Mouse (Mus musculus) left cerebral cortex, postnatal 10 days (tissue): ENCODE data around the gene Vps13c. TPM values are rescaled to one million over a fixed set of nuclear protein-coding genes. Genes with fewer than 3 reads are reported as not detected.

Experiments
- DNase-seq, 2 experiments: peaks; one replicate each; pipeline ENCODE4 v3.0.0; 2021 to 2022; ENCODE audit warnings: low spot score in 2 of 2, mixed read lengths in 1 of 2; ENCODE audit errors: extremely low spot score in 1 of 2
- intact Hi-C: fragments of 180-260 bp; cut with DNase I; formaldehyde crosslinking; loops from one replicate; pipeline ENCODE4 v1.15.1; 2025
- total RNA-seq, 2 experiments: library from RNA; stranded (reverse); gene quantifications; 2 replicates each; pipeline ENCODE4 v1.2.3; 2021

Gene Vps13c
- total RNA-seq, 2 experiments from 2014 or later = 50.6 to 55.8 TPM

DNA sequence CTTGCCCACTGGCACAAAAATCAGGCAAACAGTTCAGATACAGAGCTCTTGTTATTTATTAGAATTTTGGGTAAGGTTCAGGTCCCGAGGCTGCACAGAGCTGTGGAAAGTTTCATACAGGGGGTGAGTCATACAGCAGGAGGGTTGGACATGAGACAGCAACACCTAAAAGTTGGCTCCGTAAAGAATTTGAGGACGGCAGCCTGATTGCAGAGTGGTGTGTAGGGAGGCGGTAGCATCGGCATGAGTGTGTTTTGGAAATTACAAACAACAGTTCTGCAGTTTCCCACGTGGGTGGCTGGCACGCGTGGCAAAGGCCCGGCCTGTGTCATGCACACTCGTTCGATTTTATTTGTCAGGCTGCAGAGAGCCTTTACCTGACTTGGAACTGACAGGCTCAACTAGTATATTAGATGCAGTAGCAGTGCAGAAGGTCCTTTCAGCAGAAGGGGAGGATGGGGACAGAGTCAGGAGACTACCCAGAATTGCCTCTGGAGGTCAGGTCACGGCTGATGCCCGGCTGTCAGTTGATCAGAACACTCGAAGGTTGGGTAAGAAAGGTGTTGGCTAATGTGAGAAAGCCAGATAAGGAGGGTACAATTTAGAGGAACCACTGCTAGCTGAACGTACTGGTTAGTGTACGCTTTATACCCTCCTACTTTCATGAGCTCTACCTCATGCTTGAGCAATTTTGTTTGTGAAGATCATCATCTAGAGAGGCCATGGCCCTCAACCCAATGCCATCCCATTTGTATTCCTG, 29.7 kb downstream of the Vps13c start:
- intact Hi-C loops = no loop called here
- no peak for DNase-seq

DNA sequence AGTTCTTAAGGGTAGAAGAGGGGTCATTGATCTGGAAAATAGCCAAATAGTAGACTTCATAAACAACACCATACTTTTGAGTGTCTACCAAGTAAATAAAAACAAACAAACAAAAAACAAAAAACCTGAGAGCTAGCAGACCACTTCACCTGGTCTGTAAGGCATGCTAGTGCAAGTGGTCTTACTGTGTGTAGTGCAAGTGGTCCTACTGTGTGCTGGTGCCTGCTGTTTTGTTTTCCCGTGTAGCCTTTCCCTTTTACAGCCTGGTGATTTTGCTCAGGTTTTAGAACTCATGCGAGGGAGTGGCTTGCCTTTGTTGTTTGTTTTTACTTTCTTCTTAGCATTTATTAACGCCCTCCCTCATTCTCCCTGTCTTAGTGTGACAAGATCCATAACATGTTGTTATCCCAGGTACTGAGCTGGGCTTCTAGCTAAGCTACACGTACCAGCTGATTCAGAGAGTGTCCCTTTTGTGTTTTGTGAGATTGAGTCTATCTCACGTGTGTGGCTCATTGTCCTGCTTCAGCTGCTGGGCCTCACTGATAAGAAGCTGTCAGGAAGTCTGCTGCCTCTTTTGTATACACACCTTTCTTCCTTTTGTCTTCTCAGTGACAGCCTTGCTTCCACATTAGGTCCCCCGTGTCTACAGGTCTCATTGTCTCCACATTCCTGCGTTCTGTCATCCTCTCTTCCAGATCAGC, 34.5 kb downstream of the Vps13c start:
- DNase-seq = no peak
- intact Hi-C loops = no loop called here

DNA sequence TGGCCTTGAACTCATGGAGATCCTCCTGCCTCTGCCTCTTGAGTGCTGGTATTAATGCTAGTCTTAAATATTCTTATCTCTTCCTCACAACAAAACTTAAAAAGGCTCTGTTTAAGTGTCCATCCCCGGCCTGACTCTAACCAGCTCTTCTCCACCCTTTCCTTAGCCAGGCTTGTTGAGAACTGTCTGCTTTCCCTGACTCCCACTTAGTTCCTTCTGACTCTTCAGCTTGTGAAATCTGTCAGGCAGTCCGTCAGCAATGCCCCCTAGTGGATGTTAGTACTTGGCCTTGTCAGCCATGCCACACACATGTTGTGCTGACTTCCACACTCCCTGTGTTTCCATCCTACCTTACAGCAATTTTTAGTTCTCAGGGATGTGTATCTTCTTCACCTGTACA, 35.1 kb downstream of the Vps13c start:
- intact Hi-C loops = no loop called here
- no peak for DNase-seq

DNA sequence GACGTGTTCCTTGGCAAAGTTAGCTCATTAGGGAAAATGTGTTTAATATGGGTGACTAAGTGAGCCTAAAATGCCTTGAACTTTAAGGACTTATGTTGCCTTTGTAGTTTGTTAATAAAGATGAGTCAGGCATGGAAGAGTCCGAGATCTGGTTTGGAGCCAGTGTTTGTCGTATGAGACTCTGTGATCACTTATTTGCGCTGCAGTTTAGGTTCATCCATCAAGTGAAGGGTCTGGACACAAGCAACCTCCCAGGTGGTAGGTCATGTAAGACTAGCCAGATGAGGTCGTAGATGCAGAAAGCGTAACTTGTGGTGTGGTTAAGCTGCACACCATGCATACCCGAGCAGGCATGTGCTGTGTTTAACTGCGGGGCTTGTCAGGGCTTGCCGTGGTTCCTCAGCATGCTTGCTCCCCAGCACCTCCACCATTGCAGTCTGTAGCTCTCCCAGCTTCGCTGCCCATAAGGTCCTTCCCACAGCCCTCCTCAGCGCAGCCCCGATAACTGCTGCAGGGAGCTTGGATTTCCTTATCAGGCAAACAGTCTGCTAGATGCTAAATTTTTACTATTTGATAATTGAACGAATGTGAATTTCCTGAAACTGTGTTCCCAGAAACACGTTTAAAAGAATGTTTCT, 37.0 kb downstream of the Vps13c start:
- no peak for DNase-seq
- intact Hi-C loops = no loop called here

DNA sequence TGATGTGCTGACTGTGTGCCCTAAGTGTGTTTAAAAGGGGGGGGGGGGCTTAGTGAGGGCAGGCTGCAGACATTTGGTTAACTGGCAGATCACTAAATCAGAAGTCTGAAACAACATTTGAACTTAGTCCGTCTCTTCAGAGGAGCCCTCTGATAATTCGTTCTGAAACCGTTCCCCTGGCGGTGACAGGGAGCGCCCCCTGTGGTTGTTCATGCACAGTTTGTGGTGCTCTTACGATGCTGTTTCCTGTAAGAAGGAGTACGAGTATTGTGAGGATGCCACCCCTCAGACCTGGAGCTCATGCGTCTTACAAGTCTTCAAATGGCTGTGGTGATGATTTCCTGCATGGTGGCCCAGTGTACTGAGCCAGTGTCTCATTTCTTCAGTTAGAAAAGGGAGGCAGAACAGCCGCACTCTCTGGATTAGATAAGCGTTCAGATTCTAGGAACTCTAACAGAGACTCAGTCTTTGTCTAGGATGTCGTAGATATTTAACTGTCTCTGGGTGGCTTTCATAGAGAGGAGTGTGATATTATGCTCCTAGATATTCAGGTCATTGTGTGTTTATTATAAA, 38.1 kb downstream of the Vps13c start:
- DNase-seq = no peak
- intact Hi-C loops = no loop called here

DNA sequence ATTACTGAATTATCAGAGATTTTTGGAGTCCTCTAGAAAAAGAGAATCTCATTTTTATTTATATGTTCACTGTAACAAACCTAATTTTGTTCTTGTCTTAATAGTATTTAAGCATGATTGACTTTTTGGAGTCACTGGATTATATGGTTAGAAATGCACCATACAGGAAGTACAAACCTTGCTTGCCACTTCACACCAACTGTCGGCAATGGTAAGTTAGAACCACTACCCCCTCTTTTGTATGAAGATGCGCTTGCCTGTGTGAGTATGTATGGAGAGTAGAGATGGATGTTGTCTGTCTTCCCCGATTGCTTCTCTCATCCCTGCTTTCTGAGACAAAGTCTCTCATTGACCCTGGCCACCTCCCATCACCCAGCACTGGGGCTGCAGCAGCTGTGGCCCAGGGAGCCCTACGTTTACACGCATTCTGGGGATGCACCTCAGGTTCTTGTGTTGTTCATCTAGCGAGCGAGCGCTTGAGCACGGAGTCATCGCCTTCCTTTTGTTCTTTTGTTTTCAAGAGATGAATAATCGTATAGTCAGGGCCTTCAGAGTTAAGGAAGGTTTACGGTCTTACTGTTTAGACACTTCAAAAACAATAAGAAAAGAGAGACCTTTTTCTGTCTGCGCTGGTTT, 43.3 kb downstream of the Vps13c start:
- no peak for DNase-seq
- intact Hi-C loops = loop anchor here (5.0 kb wide), 1 partner anchor 56 kb away; no protein-coding TSS in a partner anchor

DNA sequence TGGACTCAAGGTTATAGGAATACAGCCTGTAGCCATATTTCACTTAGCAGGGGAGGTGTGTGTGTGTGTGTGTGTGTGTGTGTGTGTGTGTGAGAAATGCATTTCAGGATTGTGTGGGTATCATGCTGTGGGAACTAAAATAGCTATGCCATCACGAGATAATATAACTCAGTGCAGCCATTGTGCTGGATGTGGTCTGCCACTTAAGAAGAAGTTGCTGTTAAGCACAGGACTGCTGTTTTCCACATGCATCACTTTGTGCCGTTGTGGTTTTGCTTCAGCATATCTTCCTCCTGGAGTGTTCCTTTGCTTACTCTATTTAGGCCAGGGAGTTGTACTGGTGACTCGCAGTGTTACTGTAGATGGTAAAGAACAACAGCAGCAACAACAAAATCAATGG, 43.9 kb downstream of the Vps13c start:
- no peak for DNase-seq
- intact Hi-C loops = loop anchor here (5.0 kb wide), 1 partner anchor 57 kb away; no protein-coding TSS in a partner anchor

DNA sequence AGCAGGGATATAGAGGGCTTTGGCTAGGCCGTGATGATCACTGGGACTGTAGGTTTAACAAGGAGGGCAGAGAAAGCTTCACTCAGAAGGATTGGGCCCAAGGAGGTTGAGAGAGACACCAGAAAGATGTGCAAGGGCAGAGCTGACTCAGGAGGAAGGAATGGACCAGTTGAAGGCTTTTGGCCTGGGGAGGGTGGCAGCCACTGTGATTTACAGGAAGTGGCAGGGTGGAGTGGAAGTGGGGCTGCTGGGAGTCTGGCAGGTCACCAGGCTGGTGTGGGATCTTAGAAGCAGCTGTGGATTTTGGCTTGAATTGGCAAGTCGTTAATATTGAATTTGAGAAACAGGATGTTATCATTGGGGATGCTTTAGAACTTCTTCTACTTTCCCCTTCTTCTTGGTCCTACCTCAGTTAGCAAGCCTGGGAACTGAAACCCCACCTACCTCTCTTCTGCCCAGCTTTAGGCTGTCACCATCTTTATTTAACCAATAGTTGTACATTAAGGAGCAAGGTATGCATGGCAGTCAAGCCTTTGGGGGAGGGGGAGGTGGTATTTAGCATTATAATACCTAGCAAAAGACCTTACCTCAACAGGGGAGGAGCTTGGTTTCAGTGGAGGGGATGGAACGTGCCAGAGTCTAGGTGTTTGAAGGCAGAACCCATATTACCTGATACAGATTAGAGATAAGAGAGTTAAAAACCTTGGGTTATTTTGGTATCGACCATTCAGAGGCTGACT, 47.0 kb downstream of the Vps13c start:
- intact Hi-C loops = no loop called here
- peak in 1 of 2 experiments; percentile 39 for DNase-seq

DNA sequence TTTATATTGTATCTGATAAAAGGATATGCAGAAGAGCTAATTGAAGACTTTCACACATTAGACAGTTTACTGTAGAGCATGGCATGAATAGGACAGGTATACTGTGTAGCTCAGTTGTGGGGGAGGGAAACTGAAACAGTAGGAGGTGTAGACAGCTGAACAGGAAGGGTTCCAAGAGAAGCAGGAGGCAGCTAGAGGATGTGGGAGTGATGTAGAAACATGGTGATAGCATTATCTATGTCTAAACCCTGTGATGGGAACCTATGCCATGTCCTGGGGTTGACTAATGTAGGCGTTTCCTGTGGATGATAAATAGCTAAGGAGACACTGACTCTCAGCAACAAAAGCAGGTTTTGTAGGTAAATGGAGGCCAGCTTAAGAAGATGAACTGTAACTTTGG, 53.3 kb downstream of the Vps13c start:
- no peak for DNase-seq
- intact Hi-C loops = no loop called here

DNA sequence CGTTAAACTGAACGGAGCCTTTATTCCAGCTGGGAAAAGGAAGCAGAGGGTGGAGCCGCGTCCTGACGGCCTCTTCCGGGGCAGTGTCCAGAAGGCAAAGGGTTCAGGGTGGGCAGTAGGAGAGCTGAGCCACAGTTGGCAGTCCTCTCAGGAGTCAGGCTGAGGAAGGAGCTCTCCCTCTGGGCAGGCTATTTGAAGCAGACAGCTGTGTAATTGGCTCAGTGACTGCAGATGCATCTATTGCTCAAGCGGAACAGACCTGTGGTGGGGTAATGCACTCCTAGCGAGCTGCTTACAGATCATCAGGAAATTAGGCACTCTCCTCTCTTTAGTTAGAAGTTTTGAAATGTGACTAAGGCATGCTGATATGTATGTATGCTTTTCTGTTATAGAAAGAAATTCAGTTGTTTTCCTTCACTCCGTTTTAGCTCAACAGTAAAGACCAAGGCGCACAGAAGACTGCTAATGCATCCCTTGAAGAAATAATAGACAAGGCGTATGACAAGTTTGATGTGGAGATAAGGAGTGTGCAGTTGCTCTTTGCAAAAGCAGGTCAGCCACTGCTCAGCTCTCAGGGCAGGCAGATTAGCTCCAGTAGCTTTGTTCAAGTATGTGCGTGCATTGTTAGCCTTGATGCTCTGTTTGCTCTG, 56.6 kb downstream of the Vps13c start:
- intact Hi-C loops = no loop called here
- DNase-seq = no peak

DNA sequence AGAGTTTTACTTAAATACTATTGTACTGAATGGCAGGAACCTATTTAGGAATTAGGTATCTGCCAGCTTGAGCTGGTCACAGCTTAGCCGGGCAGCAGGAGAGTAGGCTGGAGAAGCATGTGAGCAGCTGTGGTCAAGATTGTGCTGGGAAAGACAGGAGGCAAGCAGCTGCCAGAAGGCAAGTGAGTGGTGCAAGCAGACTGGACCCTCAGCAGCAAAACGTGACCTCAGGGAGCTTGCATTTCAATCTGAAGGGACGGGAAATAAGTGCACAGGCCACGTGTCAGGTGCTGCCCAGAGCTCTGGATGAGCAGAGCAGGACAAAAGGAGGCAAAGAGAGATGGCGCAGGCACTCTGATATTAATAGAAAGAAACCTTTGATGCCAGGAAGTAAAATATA, 60.2 kb downstream of the Vps13c start:
- intact Hi-C loops = no loop called here
- no peak for DNase-seq

DNA sequence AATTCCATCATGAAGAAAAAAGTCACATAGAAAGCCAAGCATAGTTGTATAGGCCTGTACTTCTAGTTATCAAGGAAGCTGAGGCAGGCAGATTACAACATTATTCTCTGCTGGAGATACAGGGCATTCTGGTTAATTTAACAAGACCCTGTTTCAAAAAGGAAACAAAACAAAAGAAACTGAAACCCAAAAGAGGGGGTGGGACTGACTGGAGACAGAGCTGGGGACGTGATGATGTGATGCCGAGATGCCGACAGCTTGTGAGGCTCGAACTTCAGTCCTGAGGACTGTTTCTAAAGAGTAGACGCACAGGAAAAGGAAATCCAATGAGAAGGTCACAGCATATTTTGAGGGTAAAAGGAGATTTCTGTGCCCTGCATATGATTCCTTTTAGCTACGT, 64.2 kb downstream of the Vps13c start:
- DNase-seq = no peak
- intact Hi-C loops = no loop called here

DNA sequence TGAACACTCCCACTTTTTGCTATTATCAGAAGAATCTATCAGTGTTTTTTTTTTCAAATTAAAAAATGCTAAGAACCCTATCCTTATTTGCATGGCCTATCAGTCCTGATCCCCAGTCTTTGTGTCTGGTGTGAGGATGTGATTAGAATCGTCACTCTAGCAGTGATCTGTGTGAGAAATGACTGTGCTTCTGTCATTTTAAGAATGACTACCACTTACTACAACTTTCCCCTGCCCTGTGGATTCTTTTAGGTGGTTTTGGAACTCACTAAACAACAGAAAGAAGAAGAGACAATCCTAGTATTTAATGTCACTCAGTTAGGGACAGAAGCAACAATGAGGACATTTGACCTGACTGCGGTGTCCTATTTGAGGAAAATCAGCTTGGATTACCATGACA, 65.3 kb downstream of the Vps13c start:
- intact Hi-C loops = no loop called here
- no peak for DNase-seq

DNA sequence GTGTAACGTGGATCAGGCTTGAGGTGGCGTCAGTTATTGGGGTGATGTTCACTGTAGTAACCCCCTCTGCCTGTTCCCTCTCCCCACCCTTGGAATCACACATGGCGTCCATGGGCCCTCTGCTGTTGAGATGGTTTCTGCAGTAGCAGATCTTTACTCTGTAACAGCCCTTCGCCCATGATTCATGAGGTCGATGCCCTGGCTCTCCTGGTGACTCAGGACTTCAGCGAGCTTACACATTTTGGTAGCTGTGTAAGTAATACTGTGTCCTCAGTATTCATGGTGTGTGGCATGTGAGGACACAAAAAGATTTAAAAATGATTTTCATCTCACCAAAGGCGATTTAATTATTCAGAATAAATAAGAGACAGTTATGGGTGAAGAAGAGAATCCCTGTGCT, 74.5 kb downstream of the Vps13c start:
- intact Hi-C loops = no loop called here
- DNase-seq = no peak

DNA sequence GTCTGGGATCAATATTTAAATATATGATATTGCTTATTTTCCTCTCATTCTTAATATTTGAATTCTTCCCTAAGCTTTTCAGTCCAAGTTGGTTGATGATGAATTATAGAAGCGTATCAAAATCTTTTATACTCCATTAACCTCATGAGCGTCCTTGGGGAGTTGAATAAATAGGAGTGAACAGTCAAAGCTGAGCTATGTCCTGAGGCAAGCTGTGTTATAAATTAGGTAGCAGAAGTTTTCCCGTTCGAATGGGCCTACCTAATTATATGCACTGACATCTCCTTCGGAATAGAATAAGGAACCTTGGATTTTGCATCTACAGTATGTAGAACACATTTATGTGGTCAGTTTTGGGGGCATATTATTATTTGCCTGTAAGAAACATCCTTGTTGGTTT, 82.2 kb downstream of the Vps13c start:
- no peak for DNase-seq
- intact Hi-C loops = no loop called here

DNA sequence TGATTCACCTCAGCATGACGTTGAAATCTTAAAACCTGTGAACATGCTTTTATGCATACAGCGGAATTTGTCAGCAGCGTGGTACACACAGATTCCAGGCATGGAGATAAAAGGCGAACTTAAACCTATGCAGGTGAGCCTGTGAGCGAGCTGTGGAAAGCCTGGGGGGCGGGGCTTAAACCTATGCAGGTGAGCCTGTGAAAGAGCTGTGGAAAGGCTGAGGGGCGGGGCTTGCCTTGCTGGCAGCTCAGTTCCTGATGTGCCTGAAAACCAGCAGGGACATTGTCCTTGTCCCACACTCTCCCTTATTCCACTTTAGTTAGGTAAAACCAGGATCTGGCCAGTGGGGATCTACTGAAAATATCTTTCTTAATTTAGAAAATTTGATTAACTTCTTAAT, 90.4 kb downstream of the Vps13c start:
- DNase-seq = no peak

DNA sequence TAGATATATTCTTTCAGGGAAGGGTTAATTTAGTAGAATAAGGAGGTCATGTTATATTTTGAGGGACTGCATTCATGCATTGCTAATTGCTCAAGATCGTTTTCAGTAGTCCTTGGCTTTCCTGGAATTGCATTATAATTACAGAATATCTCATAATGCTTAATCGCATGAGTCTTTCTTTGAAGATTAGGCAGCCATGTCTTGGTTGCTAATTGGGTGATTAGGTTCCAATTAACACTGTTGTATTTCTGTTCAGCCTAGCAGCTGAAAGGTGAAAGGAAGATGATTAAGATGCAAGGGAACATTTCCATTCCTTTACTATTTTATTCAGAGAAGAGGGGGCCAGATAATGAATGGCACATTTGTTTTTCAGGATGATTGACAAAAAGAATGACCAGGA, 97.1 kb downstream of the Vps13c start:
- intact Hi-C loops = no loop called here
- DNase-seq = no peak

More for the DNA sequence above, 90.4 kb downstream of the Vps13c start:
- intact Hi-C loops = no loop called here

DNA sequence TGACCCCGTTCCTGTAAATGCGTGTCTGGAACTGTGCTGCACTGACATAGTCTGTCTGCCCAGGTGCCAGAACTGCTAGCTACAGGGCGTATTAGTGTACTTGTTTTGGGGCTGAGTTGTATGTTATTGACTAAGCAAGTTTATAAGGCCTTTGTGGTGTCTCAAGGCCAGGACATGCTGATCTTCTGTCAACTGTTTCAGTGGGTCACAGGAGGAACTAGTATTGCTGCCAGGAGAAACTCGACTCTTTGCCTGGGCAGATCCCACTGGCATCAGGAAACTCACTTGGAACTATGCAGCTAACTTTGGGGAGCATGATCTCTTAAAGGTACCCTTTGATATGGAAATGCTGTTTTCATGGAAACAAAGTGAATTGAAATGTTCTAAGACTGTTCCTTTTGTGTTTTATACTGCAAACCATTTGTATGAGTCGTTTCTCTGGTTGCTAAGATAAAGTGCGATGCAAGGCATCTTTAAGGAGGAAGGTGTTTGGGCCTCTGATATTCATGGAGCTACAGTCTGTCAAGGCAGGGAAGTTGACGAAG, 115.3 kb downstream of the Vps13c start:
- intact Hi-C loops = no loop called here
- no peak for DNase-seq
